Mouse (Mus musculus) heart, postnatal 0 days (tissue): ENCODE data around the gene Fgf22.

Experiments
- CTCF ChIP-seq: IDR thresholded peaks from 2 replicates; pipeline ENCODE4 v1.5.1; 2016; ENCODE audit warnings: antibody characterized with exemption, control low read depth, low read depth
- EP300 ChIP-seq: IDR thresholded peaks from 2 replicates; pipeline ENCODE4 v1.6.1; 2016; ENCODE audit warnings: antibody characterized with exemption, low read depth

DNA sequence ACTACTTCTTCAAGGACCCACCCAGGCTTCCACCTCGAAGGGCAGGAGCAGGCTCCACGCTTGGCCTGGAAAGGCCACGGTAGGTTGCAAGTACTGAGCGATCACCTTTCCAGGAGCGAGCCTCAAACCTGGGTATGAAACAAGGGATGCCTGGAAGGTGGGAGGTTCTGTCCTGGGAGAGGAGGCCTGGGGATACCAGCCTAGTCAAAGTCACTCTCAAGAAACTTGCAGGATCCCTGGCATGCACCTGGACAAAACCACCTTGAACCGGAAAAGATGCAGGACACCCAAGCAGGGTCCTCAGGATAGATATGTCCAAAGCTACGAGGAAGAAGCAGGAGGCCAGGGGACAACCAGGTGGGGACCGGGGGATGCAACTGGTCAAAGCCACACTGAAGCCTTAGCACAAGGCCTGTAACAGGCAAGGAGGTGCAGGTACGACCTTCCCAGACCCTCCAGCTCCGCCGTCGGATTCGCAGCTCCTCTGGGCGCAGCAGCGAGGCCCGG, 11.2 kb downstream of the Fgf22 start:
- TF ChIP-seq CTCF = no peak
- TF ChIP-seq EP300 = no peak
